Mouse (Mus musculus): ENCODE measurements around the gene Mrfap1. TPM values are rescaled to one million over a fixed set of nuclear protein-coding genes. Genes with fewer than 3 reads are reported as not detected.

The Mrfap1 gene
- polyA plus RNA-seq, 1 experiment from 2014 or later, result 360 TPM

- Histone ChIP-seq H3K4me3 (replicated peaks; ENCODE audit: low read length) (peak overlapping the region; percentile 98; the same call in 1 of the 2 replicates), H3K9me3 (ENCODE audit: control insufficient read depth, low read length) (no peaks in the 10 kb centered on the region), H3K27me3 (ENCODE audit: control insufficient read depth, insufficient read depth, low read length) (no peaks in the 10 kb centered on the region), H3K4me2 (replicated peaks) (peak overlapping the region; percentile 99), H3K27ac (no peak overlapping the region), H3K9ac (no peak overlapping the region), H3K4me1 (replicated peaks; ENCODE audit: control insufficient read depth, insufficient read depth, low read length) (peaks cover 23% of the 10 kb centered on the region), H3K36me3 (replicated peaks; ENCODE audit: control insufficient read depth, insufficient read depth) (peaks cover 7% of the 10 kb centered on the region; the same call in 1 of the 2 replicates)
- DNase-seq (ENCODE audit: low spot score) (no peak), ATAC-seq (ENCODE audit: low FRiP score) (no peak)
- 89% methylated on average over 7 of the region's 7 CpGs for WGBS
Measured at GRCm38 (mm10) chr5:36747071-36747470, 49.5 kb downstream of the Mrfap1 start.

Other genes with a start within 250 kb of the Mrfap1 start
- 74.2 and 76.6 TPM in 2 replicates for gene Tbc1d14, start 203.5 kb downstream of the Mrfap1 start, polyA plus RNA-seq (2014; fragmentation: Nextera tagmentation; extraction: Ambion mirVana)
- 45.3 and 47.0 TPM in 2 replicates for gene D5Ertd579e, start 100.7 kb downstream of the Mrfap1 start, polyA plus RNA-seq (2014; fragmentation: Nextera tagmentation; extraction: Ambion mirVana)
- gene Bloc1s4, start 48.1 kb downstream of the Mrfap1 start, polyA plus RNA-seq (2014; fragmentation: Nextera tagmentation; extraction: Ambion mirVana), result 26.0 and 26.1 TPM in 2 replicates
- gene Man2b2, start 33.9 kb upstream of the Mrfap1 start, polyA plus RNA-seq (2014; fragmentation: Nextera tagmentation; extraction: Ambion mirVana), result 13.0 and 13.9 TPM in 2 replicates
- gene Ppp2r2c, start 71.7 kb upstream of the Mrfap1 start, polyA plus RNA-seq (2014; fragmentation: Nextera tagmentation; extraction: Ambion mirVana), result 63.6 and 78.4 TPM in 2 replicates
- 6.8 and 8.4 TPM in 2 replicates for gene Wfs1, start 192.4 kb upstream of the Mrfap1 start, polyA plus RNA-seq (2014; fragmentation: Nextera tagmentation; extraction: Ambion mirVana)